In the genomic region with DNA sequence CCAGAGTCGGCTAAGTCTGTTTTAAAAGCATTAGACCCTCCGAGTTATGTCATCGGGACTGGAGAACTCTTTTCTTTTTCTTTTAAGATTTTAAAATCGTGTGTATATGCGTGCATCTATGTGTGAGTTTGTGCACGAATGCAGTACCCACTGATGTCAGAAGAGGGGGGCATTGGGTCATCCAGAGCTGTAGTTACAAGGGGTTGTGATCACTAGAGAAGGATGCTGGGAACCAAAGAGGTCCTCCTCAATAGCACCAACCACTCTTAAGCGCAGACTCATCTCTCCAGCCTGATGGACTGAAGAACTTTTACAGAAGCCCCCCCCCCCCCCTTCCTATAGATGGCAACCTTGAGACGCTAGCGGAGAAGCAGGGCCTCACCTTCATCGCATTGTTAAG, we compare ENCODE assay signal across 30 mouse cellular contexts. TPM values are rescaled to one million over a fixed set of nuclear protein-coding genes. Genes with fewer than 3 reads are reported as not detected.
DNase-seq lines count a peak whose midpoint lies in the region; ATAC-seq and TF ChIP-seq lines count a peak whose summit lies in the region.
"Had no signal": no experiment of that assay in that cellular context is flagged by ENCODE, and none has a peak within 500 bp of the region (broad histone marks: within the 10 kb centered on the region; RNA-seq: fewer than 3 reads in every experiment).

No protein-coding gene starts in this region.

- H3K4me1 ChIP-seq in liver, adult 2 months (ENCODE audit: control insufficient read depth, insufficient read depth, low read length) = no peaks in the 10 kb centered on the region
- H3K4me1 ChIP-seq in liver, postnatal 0 days (ENCODE audit: insufficient read depth) = no peaks in the 10 kb centered on the region
- H3K4me1 ChIP-seq: embryonic facial prominence, embryonic 13.5 days; embryonic facial prominence, embryonic 15.5 days; forebrain, embryonic 10.5 days; forebrain, embryonic 12.5 days had no signal

- H3K27ac ChIP-seq in liver, adult 2 months (replicated peaks; ENCODE audit: insufficient read depth, low read depth, low read length) = no peak overlapping the region
- no peak overlapping the region for H3K27ac ChIP-seq in liver, postnatal 0 days (ENCODE audit: low read depth)
- H3K27ac ChIP-seq: embryonic facial prominence, embryonic 13.5 days; embryonic facial prominence, embryonic 15.5 days; forebrain, embryonic 10.5 days; forebrain, embryonic 12.5 days had no signal

- no peak overlapping the region for H3K9ac ChIP-seq in liver, adult 2 months (ENCODE audit: low read depth, low read length)
- H3K9ac ChIP-seq in liver, postnatal 0 days (replicated peaks) = no peak overlapping the region
- H3K9ac ChIP-seq: embryonic facial prominence, embryonic 13.5 days; embryonic facial prominence, embryonic 15.5 days; forebrain, embryonic 12.5 days had no signal

- TF ChIP-seq CTCF in liver, adult 2 months (IDR thresholded peaks at IDR 0.05; ENCODE audit: low read depth, low read length) = no peak
- no peak for TF ChIP-seq CTCF in liver, postnatal 0 days (IDR thresholded peaks at IDR 0.05; ENCODE audit: low read depth)
- TF ChIP-seq CTCF in Patski (IDR thresholded peaks at IDR 0.05) = peak; percentile 16

- TF ChIP-seq POLR2A in liver, adult 2 months (IDR thresholded peaks at IDR 0.05; ENCODE audit: extremely low read depth, insufficient read depth, low read length) = no peak

- H3K4me2 ChIP-seq in liver, postnatal 0 days (ENCODE audit: low read depth, low read length) = no peak overlapping the region
- H3K4me2 ChIP-seq: embryonic facial prominence, embryonic 13.5 days; embryonic facial prominence, embryonic 15.5 days; forebrain, embryonic 12.5 days had no signal

- peaks cover 94% of the 10 kb centered on the region for H3K36me3 ChIP-seq in liver, adult 2 months (ENCODE audit: control insufficient read depth, insufficient read depth, low read length)
- H3K36me3 ChIP-seq in liver, postnatal 0 days (replicated peaks; ENCODE audit: insufficient read depth, low read length) = peaks cover 30% of the 10 kb centered on the region
- H3K36me3 ChIP-seq: embryonic facial prominence, embryonic 13.5 days; embryonic facial prominence, embryonic 15.5 days; forebrain, embryonic 10.5 days; forebrain, embryonic 12.5 days; G1E had no signal

- 94% methylated on average over 10 of the region's 10 CpGs for WGBS in liver, adult 2 months
- WGBS in liver, postnatal 0 days (ENCODE audit: insufficient replicate concordance) = 84% methylated on average over 10 of the region's 10 CpGs

- no peaks in the 10 kb centered on the region for H3K27me3 ChIP-seq in liver, adult 2 months (ENCODE audit: control insufficient read depth, insufficient read depth, low read length)
- H3K27me3 ChIP-seq in liver, postnatal 0 days (ENCODE audit: insufficient read depth, low read length) = no peaks in the 10 kb centered on the region
- H3K27me3 ChIP-seq in Patski = no peaks in the 10 kb centered on the region
- H3K27me3 ChIP-seq: CH12.LX; embryonic facial prominence, embryonic 13.5 days; embryonic facial prominence, embryonic 15.5 days; forebrain, embryonic 12.5 days had no signal

- ATAC-seq in liver, postnatal 0 days = no peak
- no peak for ATAC-seq in Patski
- ATAC-seq: CD4-positive, CD25-positive, alpha-beta regulatory T cell, adult 4 months; forebrain, embryonic 14.5 days; forebrain, embryonic 16.5 days had no signal

- CTCF ChIA-PET in Patski (lab: Charles Lee) = interaction anchor here (2.0 kb wide), 1 partner anchor 11 kb away, joined by 8 read pairs; no protein-coding TSS in a partner anchor

- peak; percentile 13 for DNase-seq in liver, adult 2 months (ENCODE audit: extremely low read depth, low read depth, low spot score)
- DNase-seq in liver, postnatal 0 days = no peak
- no peak for DNase-seq in Patski (ENCODE audit: low read depth, low spot score)
- peak; percentile 67 for DNase-seq in ZHBTc4 (ENCODE audit: low read depth, low spot score)
- DNase-seq in kidney, postnatal 36 days = no peak
- DNase-seq in lung, adult 18-20 months = no peak
- DNase-seq: adrenal gland, adult 2 months; adrenal gland, postnatal 10 days; adrenal gland, postnatal 25 days; B cell, adult 2 months; cerebellum, adult 11 months; cerebellum, adult 18-20 months; cerebellum, adult 8-10 months; cerebellum, adult 9-11 months; cerebellum, postnatal 14 days; cerebellum, postnatal 36 days; embryo, embryonic 11 days had no signal

- no peak for TF ChIP-seq EP300 in liver, postnatal 0 days (IDR thresholded peaks at IDR 0.05; ENCODE audit: low read depth)

- H3K4me3 ChIP-seq in liver, adult 2 months (ENCODE audit: insufficient read depth, low read depth, low read length) = no peak overlapping the region
- H3K4me3 ChIP-seq in liver, postnatal 0 days (ENCODE audit: low read depth, low read length) = no peak overlapping the region
- H3K4me3 ChIP-seq: embryonic facial prominence, embryonic 13.5 days; embryonic facial prominence, embryonic 15.5 days; erythroblast, embryonic 14.5 days; forebrain, embryonic 10.5 days; forebrain, embryonic 12.5 days had no signal

- H3K79me2 ChIP-seq in liver, adult 2 months (ENCODE audit: control insufficient read depth, insufficient read depth, low read length) = no peaks in the 10 kb centered on the region

- in situ Hi-C loops in Patski (cut with MboI; ENCODE audit: low pct_unique_long_range_greater_than_20kb) = no loop called here

- POLR2A ChIA-PET in Patski (lab: Charles Lee) = no interaction called here

- H3K9me3 ChIP-seq in liver, postnatal 0 days (ENCODE audit: low read length) = no peaks in the 10 kb centered on the region
- H3K9me3 ChIP-seq: embryonic facial prominence, embryonic 13.5 days; embryonic facial prominence, embryonic 15.5 days; forebrain, embryonic 10.5 days had no signal

RNA-seq across cellular contexts. Expression of a gene that starts 36.4 kb away (rescaled TPM):
- 1,917 and 2,554 TPM in 2 replicates for total RNA-seq in liver, adult 2 months (2014; rRNA removed)
- 1,366 and 1,553 TPM in 2 replicates for polyA plus RNA-seq in liver, adult 2 months (2012; rRNA removed)
- polyA plus RNA-seq in liver, postnatal 0 days (2015; fragmentation: Nextera tagmentation; extraction: Ambion mirVana) = 1,244 and 1,400 TPM in 2 replicates
- 0.04 TPM for polyA plus RNA-seq in Patski (2021)
- total RNA-seq: CH12.LX; common myeloid progenitor, adult 5-6 weeks had no signal
- polyA plus RNA-seq: embryonic facial prominence, embryonic 11.5 days; forebrain, embryonic 10.5 days; forebrain, embryonic 14.5 days; forebrain, embryonic 16.5 days; frontal cortex, adult 2 months; G1E had no signal

RNA-seq across cellular contexts. Expression of a gene that starts 51.7 kb away (rescaled TPM):
- total RNA-seq in liver, adult 2 months (2014; rRNA removed) = 129 and 150 TPM in 2 replicates
- 99.8 and 146 TPM in 2 replicates for polyA plus RNA-seq in liver, adult 2 months (2012; rRNA removed)
- polyA plus RNA-seq in liver, postnatal 0 days (2015; fragmentation: Nextera tagmentation; extraction: Ambion mirVana) = 79.9 and 80.2 TPM in 2 replicates
- polyA plus RNA-seq in Patski (2021) = 284 TPM

Comparison
In these comparisons a context has a peak if more than half of its experiments do, and no peak if none do; other contexts are left out.
1. DNase-seq: peak in liver, adult 2 months (single experiment) and ZHBTc4 (single experiment); none in liver, postnatal 0 days (single experiment), Patski (single experiment), kidney, postnatal 36 days (0 of 2) and lung, adult 18-20 months (0 of 2).
2. RNA of a gene that starts 36.4 kb away (polyA plus RNA-seq): 1,366 to 1,553 TPM in liver, adult 2 months and 1,244 to 1,400 TPM in liver, postnatal 0 days; 0.04 TPM in Patski (single experiment); every median in the first group is over 1,000 times any median in the second.